Mouse (Mus musculus) bone marrow macrophage, adult 2 months (primary cell): ENCODE measurements at regions not wholly inside any gene's neighbourhood (a gene's known extent, or its start where the extent isn't known, plus 50 kb on each side); places are given as distances from the start of the nearest gene placed in this dataset.

ENCODE experiments used
- H3K27ac ChIP-seq: 2 replicates; pipeline ENCODE4 v1.5.1; 2012; ENCODE audit warnings: low read depth, low read length; ENCODE audit not compliant: insufficient read depth
- H3K4me1 ChIP-seq: 2 replicates; pipeline ENCODE4 v1.6.1; 2012; ENCODE audit warnings: low read length; ENCODE audit not compliant: control insufficient read depth, insufficient read depth
- H3K4me3 ChIP-seq: 2 replicates; pipeline ENCODE4 v1.5.1; 2012; ENCODE audit warnings: mild to moderate bottlenecking, low read length, moderate library complexity; ENCODE audit not compliant: insufficient read depth
- CTCF ChIP-seq: IDR thresholded peaks from 2 replicates; pipeline ENCODE4 v1.5.1; 2012; ENCODE audit warnings: low read depth, mild to moderate bottlenecking, low read length, moderate library complexity
- POLR2A ChIP-seq: IDR thresholded peaks from 2 replicates; pipeline ENCODE4 v1.6.1; 2012; ENCODE audit warnings: mild to moderate bottlenecking, low read depth, low read length, borderline replicate concordance

DNA sequence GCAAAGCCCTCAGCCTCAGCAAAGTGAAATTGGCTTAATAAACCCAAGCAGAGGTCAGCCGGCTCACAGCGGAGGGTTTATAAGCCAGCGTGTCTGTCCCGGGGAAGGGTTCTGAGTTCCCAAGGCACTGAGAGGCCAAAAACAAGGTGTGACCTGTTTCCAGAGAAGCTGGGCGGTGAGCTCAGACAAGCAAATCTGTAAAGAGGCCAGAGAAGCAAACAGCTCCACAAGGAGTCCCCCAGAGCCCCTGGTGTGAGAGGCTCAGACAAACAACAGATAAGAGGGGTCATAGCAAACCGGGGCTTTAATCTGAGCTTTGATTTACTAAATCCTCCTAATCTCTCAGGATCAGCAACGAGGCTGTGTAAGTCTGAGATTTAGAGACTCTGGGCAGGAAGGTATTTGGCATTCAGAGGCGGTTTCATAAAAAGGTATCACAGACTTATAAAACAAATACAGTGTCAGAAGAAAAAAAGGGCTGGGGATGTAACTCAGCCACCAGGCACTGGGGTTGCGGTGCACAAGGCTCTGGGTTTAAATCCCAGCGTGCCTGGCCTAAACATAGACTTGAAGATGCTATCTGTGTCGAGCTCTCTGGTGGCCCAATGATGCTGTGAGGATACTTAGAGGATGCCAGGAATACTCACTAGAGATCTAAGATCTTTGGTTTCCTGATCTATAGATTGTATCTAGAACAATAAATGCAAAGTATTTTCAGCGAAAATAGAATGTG lies 67.8 kb upstream of the Glrp1 start:
- TF ChIP-seq POLR2A (no peak), CTCF (no peak)
- Histone ChIP-seq H3K27ac (no peak overlapping the region), H3K4me3 (no peak overlapping the region), H3K4me1 (peaks cover 20% of the 10 kb centered on the region)

DNA sequence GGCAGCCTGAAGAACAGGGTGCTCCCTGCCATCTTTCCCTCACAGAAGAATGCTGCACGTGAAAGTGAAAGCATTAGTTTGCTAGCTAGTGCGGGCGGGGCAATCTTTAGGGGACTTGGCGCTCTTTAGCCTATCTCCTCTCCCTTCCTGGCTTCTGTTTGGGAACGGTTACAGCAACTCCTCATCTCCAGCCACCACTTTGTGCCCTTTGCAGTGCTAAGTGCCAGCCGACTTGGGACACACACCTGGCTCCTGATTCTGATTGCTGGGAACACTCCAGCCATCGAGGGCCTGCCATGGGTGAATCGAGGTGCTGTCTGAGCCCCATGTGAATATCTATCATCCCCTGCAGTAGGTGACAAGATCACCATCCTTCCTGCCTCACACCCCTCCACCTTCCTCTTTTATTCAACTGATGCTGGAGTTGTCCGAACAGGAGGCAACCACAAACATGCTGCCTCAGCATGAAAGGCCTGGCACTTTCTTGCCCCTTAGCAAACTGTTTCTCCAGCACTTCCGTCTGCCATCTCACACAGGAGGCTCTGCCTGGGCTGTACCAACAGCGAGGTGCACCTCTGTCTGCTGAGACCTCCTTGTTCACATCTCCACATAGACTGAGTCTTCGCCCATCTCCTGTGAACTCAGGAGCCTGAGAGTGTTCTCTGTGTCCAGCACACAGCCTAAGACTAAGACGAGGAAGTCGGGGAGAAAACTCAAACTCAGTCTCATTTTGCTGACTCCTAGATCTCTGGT lies 66.2 kb upstream of the Glrp1 start:
- H3K4me1 ChIP-seq, result peaks cover 18% of the 10 kb centered on the region
- TF ChIP-seq CTCF, result no peak
- no peak for TF ChIP-seq POLR2A
- peak overlapping the region; percentile 57 for H3K27ac ChIP-seq
- peak overlapping the region; percentile 22 for H3K4me3 ChIP-seq

DNA sequence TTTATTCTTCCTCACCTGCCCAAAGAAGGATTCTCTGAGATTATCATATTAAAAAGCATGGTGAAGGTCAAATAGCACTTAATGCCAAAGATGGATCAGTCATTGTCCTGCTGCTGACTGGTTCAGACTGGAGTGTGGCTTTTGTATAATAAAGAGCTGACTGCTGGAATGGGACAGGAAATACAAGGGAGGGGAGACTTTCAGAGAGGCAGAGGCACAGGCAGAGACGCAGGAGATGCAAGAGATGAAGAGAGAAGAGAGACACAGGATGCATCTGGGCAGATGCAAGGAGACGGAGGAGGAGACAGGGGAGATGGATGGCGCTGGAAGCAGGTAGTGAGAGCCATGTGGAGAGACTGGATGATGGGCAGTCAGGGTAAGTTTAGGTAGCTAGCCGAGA lies 65.4 kb upstream of the Glrp1 start:
- H3K4me3 ChIP-seq, result no peak overlapping the region
- H3K27ac ChIP-seq, result no peak overlapping the region
- peaks cover 17% of the 10 kb centered on the region for H3K4me1 ChIP-seq
- TF ChIP-seq POLR2A (no peak), CTCF (no peak)

DNA sequence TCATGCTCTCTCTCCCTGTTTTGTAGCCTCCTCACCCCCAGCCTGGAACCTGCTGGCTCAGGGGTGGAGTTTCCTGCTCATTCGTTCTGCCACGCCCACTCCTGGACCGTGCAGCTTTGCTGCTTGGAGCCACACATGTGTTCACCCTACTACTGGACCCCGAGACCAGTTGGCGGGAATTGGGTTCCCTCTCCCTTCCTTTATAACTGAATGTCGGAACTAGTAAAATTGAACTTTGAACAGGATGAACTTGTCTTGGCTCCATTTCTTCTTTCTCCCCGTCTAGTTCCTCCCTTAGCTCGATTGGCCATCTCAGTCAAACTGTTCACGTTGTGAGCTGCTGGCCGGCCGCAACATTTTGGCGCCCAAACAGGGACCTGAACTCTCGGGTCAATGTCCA lies 62.3 kb upstream of the Glrp1 start:
- Histone ChIP-seq H3K4me1 (peaks cover 19% of the 10 kb centered on the region), H3K4me3 (no peak overlapping the region), H3K27ac (no peak overlapping the region)
- TF ChIP-seq POLR2A, result no peak
- TF ChIP-seq CTCF, result no peak

DNA sequence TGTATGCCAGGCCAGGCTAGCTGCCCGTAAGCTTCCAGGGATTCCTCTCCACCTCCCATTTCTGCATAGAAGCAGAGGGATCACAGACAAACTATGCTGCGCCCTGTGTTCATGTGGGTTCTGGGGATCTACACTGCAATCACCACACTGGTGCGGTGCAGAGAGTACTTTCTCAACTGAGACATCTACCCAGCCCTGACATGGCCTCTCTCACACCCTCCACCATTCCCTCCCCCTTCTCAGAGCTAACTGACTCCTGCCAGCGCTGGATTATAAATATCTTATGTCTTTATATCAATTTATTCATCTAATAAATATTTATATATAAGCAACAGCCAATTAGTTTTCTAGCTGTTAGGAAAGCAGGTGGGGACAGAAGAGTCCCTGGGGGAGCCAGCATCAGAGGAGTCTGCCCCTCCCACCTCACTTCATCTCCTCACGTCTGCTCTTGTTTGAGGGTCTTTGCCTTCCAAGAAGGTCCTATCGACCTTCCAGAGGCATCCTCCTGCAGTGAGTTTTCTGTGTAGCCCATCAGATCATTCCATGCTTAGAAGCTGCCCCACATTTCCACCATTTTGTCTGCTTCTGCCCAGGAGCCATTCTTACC lies 58.7 kb upstream of the Glrp1 start:
- H3K4me1 ChIP-seq, result 0 out of 2 replicates have a peak, but pooled peaks cover 2% of the 10 kb centered on the region
- no peak overlapping the region for H3K4me3 ChIP-seq
- no peak for TF ChIP-seq CTCF
- no peak overlapping the region for H3K27ac ChIP-seq

DNA sequence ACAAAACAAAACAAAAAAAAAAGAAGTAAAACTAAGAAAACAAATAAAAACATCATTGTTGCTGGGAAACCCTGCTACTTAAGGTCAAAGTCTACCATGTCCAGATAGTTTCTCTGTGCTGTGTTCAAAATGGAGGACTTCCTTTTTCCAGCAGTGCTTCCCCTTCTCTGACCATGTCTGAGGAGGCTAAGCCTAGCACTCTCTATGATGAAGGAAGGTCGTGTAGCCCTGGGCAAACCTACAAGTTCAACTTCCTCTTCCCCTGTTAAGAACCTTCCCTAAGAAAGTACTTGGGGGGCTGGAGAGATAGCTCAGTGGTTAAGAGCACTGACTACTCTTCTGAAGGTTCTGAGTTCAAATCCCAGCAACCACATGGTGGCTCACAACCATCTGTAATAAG lies 57.3 kb upstream of the Glrp1 start:
- Histone ChIP-seq H3K27ac (peak overlapping the region; percentile 65), H3K4me1 (peaks cover 6% of the 10 kb centered on the region; the same call in 1 of the 2 replicates), H3K4me3 (no peak overlapping the region)
- TF ChIP-seq POLR2A, result no peak
- TF ChIP-seq CTCF, result no peak

DNA sequence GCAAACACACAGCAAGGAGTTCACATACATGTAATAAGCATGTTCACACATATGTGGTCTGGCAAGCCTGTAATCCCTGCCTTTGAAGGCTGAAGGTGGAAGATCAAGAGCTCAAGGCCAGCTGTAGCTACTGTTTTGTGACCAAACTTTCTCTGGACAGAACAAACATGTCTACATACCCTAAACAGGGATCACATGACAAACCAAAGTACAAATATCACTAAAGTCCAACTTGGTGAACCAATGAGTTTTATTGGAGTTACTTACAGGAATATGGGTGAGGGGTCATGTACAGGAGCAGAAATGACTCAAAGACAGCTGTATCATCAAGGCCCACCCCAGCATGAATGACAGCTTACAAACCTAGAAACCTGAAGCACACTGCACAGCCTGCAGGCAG lies 56.6 kb upstream of the Glrp1 start:
- TF ChIP-seq POLR2A (no peak), CTCF (no peak)

DNA sequence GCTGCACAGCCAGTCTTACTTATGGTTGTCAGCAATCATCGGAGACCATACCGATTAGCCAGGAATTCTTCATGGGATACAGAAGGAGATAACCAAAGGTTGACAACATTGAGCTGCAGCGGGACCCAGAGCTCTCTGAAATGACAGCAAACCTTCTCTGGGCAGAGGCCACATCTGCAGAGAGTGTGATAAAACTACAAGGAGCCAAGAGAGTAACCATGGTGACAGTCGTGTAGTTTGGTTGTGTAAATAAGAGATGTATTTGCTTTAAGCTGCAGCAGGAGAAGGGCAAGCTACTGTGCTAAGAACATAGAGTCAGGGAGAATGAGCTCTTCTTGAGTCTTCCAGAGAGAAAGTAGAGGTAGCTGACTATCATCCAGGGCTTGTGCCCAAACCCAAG lies 55.0 kb upstream of the Glrp1 start:
- no peak overlapping the region for H3K27ac ChIP-seq
- TF ChIP-seq POLR2A (no peak), CTCF (no peak)
- H3K4me3 ChIP-seq, result no peak overlapping the region
- H3K4me1 ChIP-seq, result peaks cover 12% of the 10 kb centered on the region

More for the DNA sequence above, 56.6 kb upstream of the Glrp1 start:
- peak overlapping the region; percentile 65 for H3K27ac ChIP-seq
- peaks cover 6% of the 10 kb centered on the region; the same call in 1 of the 2 replicates for H3K4me1 ChIP-seq
- H3K4me3 ChIP-seq, result no peak overlapping the region

DNA sequence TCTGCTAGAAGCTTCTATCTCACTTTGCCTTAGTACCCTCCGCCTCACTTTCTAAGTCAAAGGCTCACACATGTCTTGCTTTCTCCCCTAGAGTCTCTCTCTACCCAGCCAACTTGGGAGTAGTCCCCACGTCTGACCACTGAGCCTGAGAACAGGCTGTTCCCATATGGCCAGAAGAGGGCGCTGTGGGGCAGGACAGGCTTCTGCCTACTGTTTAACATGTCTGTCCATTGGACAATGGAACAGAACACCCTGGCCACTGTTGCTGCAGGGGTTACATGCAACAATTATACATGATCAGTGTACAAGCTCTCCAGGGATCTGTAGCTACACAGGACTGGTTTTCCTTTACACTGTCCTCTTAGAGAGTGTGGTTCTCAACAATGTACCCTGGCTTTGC lies 52.5 kb upstream of the Glrp1 start:
- Histone ChIP-seq H3K4me3 (no peak overlapping the region), H3K4me1 (peaks cover 12% of the 10 kb centered on the region), H3K27ac (no peak overlapping the region)
- TF ChIP-seq CTCF (peak; percentile 81), POLR2A (no peak)

DNA sequence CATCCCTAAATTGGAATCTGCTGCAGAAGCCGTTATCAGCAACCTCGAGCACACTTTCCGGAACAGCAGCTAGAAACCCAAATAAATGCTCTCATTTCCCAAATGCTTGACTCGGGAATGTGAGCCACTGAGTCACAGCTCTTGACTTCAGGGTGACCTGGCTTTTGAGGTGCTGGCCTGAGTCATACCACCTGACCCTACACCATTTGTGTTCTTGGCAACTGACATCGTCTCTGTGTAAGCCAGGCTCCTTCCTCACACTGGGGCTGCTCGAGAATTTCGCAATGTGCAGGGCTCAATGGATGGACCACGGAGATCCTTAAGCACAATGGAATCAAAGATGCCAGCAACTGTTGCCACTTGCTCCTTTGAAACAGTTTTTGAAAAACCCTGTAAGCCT lies 50.9 kb upstream of the Glrp1 start:
- H3K4me3 ChIP-seq, result no peak overlapping the region
- TF ChIP-seq POLR2A (no peak), CTCF (no peak)
- H3K27ac ChIP-seq, result no peak overlapping the region
- peaks cover 21% of the 10 kb centered on the region for H3K4me1 ChIP-seq
